Mouse (Mus musculus): ENCODE measurements around the gene Gm853.

GRCm38 (mm10) chr4:130181886-130182285 lies 40.3 kb downstream of the Gm853 start:
- no peak for TF ChIP-seq CTCF (IDR thresholded peaks at IDR 0.05; ENCODE audit: insufficient read depth, low read depth, low read length)
- TF ChIP-seq POLR2A (IDR thresholded peaks at IDR 0.05; ENCODE audit: insufficient read depth, low read depth, low read length): no peak
